Mouse (Mus musculus): ENCODE measurements around the gene Rpa2.

The Rpa2 gene

DNA sequence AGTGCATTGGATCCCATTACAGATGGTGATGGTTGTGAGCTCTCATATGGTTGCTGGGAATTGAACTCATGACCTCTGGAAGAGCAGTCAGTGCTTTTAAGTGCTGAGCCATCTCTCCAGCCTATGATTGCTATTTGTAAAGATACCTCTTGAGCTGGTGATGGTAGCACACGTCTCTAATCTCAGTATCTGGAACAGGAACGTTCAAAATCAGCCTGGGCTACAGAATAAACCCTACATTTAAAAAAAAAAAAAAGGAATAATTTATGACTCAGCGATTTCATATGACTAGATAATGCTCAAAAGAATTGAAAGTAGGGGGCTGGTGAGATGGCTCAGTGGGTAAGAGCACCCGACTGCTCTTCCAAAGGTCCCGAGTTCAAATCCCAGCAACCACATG, 35.1 kb downstream of the Rpa2 start:
- DNase-seq (ENCODE audit: low spot score in 2 of 2): no peak

GRCm38 (mm10) chr4:132803876-132804275, 35.7 kb downstream of the Rpa2 start:
- no peak for DNase-seq (ENCODE audit: low spot score in 2 of 2)

GRCm38 (mm10) chr4:132804331-132804730, 36.2 kb downstream of the Rpa2 start:
- peak in 1 of 2 experiments; percentile 34 for DNase-seq (ENCODE audit: low spot score in 2 of 2)

- DNase-seq (ENCODE audit: low spot score in 2 of 2): no peak
Measured at GRCm38 (mm10) chr4:132805146-132805545, 37.0 kb downstream of the Rpa2 start.

DNA sequence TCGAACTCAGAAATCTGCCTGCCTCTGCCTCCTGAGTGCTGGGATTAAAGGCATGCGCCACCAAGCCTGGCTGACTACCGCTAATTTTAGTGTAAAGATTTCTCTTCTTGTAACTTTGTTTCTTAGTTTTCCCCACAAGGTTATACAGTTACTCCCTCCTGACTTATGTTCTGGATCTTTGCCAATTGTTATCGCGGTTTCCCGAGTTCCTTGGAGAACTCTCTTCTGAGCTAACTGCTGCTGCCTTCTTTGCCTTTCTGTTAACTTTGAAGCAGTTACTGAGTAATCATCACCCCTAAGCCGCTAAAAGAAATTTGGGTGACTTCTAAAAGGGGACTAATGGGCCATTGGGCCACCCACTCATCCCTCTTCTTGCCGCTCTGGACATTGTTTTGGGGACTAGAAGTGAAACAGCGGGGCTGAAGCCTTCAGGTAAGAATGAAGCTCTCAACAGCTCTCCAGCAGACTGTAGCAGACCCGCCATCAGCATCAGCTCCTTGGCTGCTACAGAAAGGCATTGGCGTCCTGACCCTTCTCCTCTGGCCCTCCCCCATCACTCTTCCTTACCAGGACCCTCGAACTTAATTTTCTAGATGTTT, 37.6 kb downstream of the Rpa2 start:
- DNase-seq (ENCODE audit: low spot score in 2 of 2): no peak

GRCm38 (mm10) chr4:132806620-132807191, 38.6 kb downstream of the Rpa2 start:
- DNase-seq (ENCODE audit: low spot score in 2 of 2): no peak

GRCm38 (mm10) chr4:132807771-132808641, 39.9 kb downstream of the Rpa2 start:
- DNase-seq (ENCODE audit: low spot score in 2 of 2): peak in 1 of 2 experiments; percentile 26

- no peak for DNase-seq (ENCODE audit: low spot score in 2 of 2)
Measured at GRCm38 (mm10) chr4:132809621-132810020, 41.5 kb downstream of the Rpa2 start.

GRCm38 (mm10) chr4:132816404-132816803, 48.3 kb downstream of the Rpa2 start:
- peak in 1 of 2 experiments; percentile 38 for DNase-seq (ENCODE audit: low spot score in 2 of 2)

GRCm38 (mm10) chr4:132816855-132817254, 48.7 kb downstream of the Rpa2 start:
- DNase-seq (ENCODE audit: low spot score in 2 of 2): no peak

DNA sequence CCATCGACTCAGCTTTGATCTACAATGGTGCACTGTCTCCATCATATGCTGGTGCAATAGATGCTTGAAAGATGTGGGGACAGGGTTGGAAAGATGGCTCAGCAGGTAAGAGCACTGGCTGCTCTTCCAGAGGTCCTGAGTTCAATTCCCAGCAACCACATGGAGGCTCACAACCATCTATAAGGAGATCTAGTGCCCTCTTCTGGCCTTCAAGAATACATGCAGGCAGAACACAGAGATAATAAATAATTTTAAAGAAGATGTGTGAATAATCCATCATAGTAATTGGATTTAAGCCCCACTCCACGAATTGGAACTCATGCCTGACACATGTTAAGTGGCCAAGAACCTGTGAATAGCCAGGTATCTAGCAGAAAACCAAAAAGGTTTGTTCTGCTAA, 50.3 kb downstream of the Rpa2 start:
- DNase-seq (ENCODE audit: low spot score in 2 of 2): no peak

- DNase-seq (ENCODE audit: low spot score in 2 of 2): peak; percentile 49 to 62
Measured at GRCm38 (mm10) chr4:132823614-132824366, 55.7 kb downstream of the Rpa2 start.

Data from heart, adult 9 months (tissue).